Mouse (Mus musculus): ENCODE measurements around the gene Adipoq.
"Not testable (repeated sequence)": the region's sequence is repeated elsewhere in the genome, so short reads cannot be mapped to it uniquely, and the experiment has no call there.

DNA sequence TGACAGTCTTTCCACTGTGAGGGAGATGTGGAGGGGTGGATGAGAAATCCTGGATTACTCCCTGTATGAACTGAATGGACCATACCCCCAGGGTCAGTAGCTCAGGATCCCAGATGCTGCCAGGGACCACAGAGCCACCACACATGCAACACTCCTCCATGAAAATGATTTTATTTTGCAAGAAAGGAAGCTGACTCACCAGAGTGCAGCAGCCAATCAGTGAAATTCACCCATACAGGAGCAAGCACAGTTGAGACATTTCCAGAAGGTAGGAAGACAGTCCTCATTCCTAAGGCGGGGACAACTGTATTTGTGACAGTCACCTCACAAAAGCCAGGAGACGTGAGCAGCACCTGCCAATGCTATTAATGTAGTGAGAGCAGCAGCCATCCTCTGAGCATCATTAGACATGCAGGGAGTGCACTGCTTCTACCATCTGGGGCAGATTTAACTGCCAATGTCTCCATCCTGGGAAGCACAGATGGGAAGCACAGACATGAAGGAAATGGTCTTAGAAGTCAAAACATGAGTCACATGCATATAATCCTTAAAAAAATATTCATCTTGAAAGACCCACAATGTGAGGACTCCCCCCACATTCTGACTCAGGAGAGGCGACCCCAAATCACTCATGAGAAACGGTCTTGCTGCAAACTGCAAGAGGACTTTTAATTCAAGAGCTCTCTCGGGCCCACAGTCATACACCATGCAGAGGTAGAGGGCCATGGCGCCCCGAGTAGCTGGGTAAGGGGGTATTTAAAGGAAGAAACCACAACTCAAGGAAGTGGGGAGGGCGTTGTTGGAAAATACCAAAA lies 48.8 kb upstream of the Adipoq start:
- not testable (repeated sequence) for TF ChIP-seq CTCF (IDR thresholded peaks at IDR 0.05); POLR2A (IDR thresholded peaks at IDR 0.05; ENCODE audit: insufficient read depth, low read depth, low read length)

Data from heart, adult 2 months (tissue).